Mouse (Mus musculus) urinary bladder, postnatal 10 days (tissue): ENCODE data around the gene Arhgef6.

Experiments used
- DNase-seq: peaks from one replicate; pipeline ENCODE4 v3.0.0; 2022; ENCODE audit warnings: low spot score

Gene Arhgef6

DNA sequence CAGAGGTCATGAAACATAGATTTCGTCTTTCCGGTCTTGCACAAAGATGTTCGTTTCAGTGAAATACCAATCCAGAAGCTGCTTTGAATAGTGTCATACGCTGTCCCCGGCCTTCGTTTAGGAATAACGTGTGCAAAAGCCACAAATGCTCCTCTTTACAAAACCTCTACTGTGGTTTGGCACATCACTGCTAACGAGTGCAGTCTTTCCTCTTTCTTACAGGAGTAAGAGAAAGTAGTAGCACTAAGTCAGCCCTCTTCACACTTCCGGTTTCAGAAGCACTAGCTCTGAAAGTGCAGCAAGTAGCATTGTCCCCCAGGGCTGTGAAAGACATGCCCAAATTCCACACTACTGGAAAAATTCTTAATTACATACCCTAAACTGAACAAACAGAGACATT lies 142.2 kb downstream of the Arhgef6 start:
- DNase-seq = no peak

DNA sequence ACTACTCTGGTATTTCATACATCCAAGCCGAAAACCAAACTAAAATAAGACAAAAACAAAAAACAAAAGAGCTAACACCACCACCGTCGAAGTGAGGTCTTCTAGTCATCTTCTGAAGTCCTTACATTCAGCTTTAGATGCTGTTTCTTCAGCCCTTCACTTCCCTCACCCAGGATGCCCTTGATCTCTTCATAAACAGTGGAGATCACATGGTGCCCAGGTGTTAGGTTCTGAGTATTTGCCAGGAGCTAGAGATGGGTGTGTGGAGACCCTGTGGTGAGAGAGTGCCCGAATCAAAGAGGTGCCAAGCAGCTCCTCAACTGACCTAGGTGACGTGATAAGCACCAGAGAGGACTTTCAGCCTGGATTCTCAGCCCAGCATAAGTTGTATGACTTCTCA lies 149.2 kb downstream of the Arhgef6 start:
- no peak for DNase-seq

DNA sequence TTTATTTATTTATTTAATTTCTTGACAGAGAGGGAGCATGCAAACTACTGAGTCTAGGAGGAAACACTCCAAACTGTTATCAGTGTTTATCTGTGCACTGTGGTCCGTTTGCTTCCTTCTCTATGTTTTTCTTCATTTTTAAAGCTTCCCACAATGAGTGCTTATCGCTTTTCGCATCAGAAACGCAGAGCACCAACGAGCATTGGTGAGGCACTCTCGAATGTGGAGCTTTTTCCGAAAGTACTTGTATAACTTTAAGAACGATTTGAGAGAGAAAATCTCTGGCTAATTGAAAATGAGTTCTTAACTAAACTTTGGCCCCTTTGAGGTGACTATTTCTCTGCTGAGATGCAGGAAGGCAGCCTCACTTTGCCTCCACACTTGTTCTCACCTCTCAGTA lies 151.2 kb downstream of the Arhgef6 start:
- DNase-seq = no peak

DNA sequence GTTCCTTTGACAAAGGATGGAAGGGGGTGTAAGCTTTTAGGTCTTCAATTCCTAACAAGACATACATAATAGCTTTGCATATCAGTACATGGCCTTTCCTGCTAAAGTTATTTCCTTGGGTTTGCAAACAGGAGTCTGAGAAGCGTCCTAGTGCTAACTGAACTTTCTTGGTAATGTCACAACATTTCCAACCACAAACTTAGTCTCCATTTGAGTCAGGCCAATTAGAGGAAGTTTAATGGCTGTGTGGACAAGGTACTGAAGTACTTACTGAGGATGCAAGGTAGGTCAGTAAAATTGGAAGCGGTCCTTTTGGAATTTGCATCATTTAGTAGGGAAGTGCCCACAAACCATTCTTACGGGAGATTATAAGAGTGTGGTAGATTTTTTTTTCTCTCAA lies 155.2 kb downstream of the Arhgef6 start:
- no peak for DNase-seq

DNA sequence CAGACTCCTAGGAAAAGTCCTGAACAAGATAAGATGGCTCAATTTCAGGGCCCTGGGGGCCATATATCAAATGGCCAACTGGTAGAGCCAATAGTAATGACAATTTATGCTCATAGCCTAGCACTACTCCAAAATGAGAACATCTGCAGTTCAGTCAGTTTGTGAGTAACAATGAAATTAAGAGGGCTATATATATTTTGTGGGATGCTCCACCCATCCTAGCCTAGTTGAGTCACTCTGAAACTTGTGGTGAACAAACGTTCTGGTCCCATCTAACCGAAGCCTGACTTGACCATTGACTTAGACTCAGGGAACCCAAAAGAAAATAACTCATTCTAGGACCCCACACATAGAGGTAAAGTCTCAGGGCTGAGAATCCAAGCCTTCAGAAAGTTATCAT lies 156.1 kb downstream of the Arhgef6 start:
- no peak for DNase-seq
